Mouse (Mus musculus) embryonic facial prominence, embryonic 10.5 days (tissue): ENCODE data around the gene Hmgcs2. TPM values are rescaled to one million over a fixed set of nuclear protein-coding genes. Genes with fewer than 3 reads are reported as not detected.

Experiments used
- DNase-seq: peaks from one replicate; pipeline ENCODE4 v3.0.0-alpha.2; 2017; ENCODE audit warnings: low spot score
- H3K27ac ChIP-seq: fragments of 300-500 bp; sonication (generic); replicated peaks from 2 replicates; pipeline ENCODE4 v1.5.1; 2016; ENCODE audit warnings: mild to moderate bottlenecking
- H3K27me3 ChIP-seq: fragments of 300-500 bp; sonication (generic); replicated peaks from 2 replicates; pipeline ENCODE4 v1.6.1; 2016; ENCODE audit warnings: low read depth, mild to moderate bottlenecking; ENCODE audit not compliant: poor library complexity, severe bottlenecking
- H3K36me3 ChIP-seq: fragments of 300-500 bp; sonication (generic); replicated peaks from 2 replicates; pipeline ENCODE4 v1.6.1; 2016; ENCODE audit warnings: mild to moderate bottlenecking, moderate library complexity
- H3K4me1 ChIP-seq: fragments of 300-500 bp; sonication (generic); 2 replicates; pipeline ENCODE4 v1.6.1; 2016
- H3K4me3 ChIP-seq: fragments of 300-500 bp; sonication (generic); 2 replicates; pipeline ENCODE4 v1.5.1; 2016; ENCODE audit warnings: mild to moderate bottlenecking, moderate library complexity
- H3K9me3 ChIP-seq: fragments of 300-500 bp; sonication (generic); 2 replicates; pipeline ENCODE4 v1.6.1; 2016; ENCODE audit warnings: mild to moderate bottlenecking
- WGBS: fragments of 180-500 bp; shearing (Covaris S2); methylation state at CpG from one replicate; pipeline ENCODE4 v1.1.7; 2016; 5-methylcytosine and 5-hydroxymethylcytosine counted together
- polyA plus RNA-seq: library from polyadenylated mRNA; unstranded; fragments of >200 nt; fragmentation: Nextera tagmentation; extraction: Ambion mirVana; gene quantifications from 2 replicates; pipeline ENCODE4 v1.2.1, GENCODE M21; 2016

Hmgcs2 gene
- polyA plus RNA-seq, 1 experiment from 2014 or later = 1.6 TPM

DNA sequence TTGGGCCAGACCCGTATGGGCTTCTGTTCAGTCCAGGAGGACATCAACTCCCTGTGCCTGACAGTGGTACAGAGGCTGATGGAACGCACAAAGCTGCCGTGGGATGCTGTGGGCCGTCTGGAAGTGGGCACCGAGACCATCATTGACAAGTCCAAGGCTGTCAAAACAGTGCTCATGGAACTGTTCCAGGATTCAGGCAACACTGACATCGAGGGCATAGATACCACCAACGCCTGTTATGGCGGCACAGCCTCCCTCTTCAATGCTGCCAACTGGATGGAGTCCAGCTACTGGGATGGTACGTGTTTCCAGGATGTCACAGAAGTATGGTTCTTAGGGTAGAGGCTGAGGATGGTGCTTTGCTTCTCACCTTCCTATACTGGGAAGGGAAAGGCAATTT lies 10.8 kb downstream of the Hmgcs2 start:
- WGBS = 91% methylated on average over 9 of the region's 9 CpGs
- Histone ChIP-seq H3K9me3 (no peaks in the 10 kb centered on the region), H3K27me3 (no peaks in the 10 kb centered on the region), H3K36me3 (no peaks in the 10 kb centered on the region), H3K4me3 (no peak overlapping the region), H3K4me1 (no peaks in the 10 kb centered on the region), H3K27ac (no peak overlapping the region)
- DNase-seq = no peak

DNA sequence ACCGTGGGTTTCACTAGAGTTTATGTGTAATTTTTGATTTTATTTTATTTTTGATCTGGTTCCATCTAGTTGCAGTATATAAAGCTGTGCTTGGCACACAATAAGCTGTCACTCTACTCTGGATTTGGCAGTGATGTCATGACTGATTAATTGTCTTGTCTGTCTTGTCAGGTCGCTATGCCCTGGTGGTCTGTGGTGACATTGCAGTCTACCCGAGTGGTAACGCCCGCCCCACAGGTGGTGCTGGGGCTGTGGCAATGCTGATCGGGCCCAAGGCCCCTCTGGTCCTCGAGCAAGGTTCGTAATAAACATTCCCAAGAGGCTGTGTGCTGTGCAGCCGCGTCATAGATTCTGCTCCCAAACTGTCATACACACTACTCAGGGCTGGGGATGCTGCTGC lies 15.7 kb downstream of the Hmgcs2 start:
- Histone ChIP-seq H3K9me3 (no peaks in the 10 kb centered on the region), H3K4me1 (no peaks in the 10 kb centered on the region), H3K27me3 (no peaks in the 10 kb centered on the region), H3K4me3 (no peak overlapping the region), H3K36me3 (no peaks in the 10 kb centered on the region), H3K27ac (no peak overlapping the region)
- no peak for DNase-seq
- 70% methylated on average over 10 of the region's 10 CpGs for WGBS

DNA sequence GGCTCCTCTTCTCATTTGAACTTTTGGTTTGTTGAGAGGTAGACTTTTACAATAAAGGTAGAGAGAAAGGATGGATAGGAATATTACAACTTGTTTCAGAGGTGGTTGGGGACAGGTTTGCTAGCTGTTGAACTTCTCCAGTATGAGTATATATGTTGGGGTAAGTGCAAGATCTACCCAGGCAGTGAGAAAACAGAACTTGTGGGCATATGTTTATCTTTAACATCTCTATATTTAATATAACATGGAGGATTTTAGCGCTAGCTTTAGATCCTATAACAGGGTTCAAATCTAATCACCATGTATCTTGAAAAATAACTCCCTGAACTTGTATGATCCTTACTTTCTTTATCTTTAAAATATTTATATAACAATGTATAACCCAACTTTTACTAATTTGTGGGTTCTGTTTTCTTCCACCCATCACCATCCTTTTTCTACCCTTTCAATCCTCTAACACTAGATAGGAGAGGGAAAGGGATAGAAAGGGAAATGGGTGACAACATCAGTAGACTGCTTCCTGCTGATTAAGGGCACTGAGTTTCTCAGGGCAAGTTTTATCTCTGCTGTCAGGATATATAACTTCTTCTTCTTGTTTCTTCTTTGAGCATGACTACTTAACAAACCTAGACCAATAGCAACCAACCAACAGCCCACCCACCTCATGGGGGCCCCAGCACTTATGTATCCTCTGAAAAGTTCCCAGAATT lies 19.3 kb downstream of the Hmgcs2 start:
- H3K4me3 ChIP-seq = no peak overlapping the region
- H3K27me3 ChIP-seq = no peaks in the 10 kb centered on the region
- 89% methylated on average over 1 of the region's 1 CpGs for WGBS
- peaks cover 3% of the 10 kb centered on the region; the same call in 1 of the 2 replicates for H3K9me3 ChIP-seq
- H3K4me1 ChIP-seq = no peaks in the 10 kb centered on the region
- H3K36me3 ChIP-seq = no peaks in the 10 kb centered on the region
- no peak for DNase-seq
- no peak overlapping the region for H3K27ac ChIP-seq

DNA sequence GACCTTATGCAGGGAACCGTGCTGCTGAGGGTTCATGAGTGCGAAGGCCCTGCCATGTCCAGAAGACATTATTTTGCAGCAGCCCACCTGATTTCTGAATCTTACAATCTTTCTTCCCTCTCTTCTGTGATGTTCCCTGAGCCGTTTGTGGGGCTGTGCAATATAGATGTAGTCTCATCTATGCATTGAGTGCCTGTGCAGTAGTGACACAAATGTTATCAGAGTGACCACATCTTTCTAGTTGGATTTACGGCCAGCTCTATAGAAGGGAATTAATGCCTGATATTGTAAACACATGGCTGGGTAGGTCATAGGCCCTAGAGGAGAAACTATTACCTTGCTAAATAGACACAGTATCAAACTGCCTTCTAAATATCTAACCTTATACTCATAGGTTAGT lies 20.0 kb downstream of the Hmgcs2 start:
- no peak overlapping the region for H3K27ac ChIP-seq
- DNase-seq = no peak
- H3K4me1 ChIP-seq = no peaks in the 10 kb centered on the region
- WGBS = 83% methylated on average over 4 of the region's 4 CpGs
- H3K9me3 ChIP-seq = peaks cover 3% of the 10 kb centered on the region; the same call in 1 of the 2 replicates
- H3K4me3 ChIP-seq = no peak overlapping the region
- no peaks in the 10 kb centered on the region for H3K27me3 ChIP-seq
- H3K36me3 ChIP-seq = no peaks in the 10 kb centered on the region

DNA sequence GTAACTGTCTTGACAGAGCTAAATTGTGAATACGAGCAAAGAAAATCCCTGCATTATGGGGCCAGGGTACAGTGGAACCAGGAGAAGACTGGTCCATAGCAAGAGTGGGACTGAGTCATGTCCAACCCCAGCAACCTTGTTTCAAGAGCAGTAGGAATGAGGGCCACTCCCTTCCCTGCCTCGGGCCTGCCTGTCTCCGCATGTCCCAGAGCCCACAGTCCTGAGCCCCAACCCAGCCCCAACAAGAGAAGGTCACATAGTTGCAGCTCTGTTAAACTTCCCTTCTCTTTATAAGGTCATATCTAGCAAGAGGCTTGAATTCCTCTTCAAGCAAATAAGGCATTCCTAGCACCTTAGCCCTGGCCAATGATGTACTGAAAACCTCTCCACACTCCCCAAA lies 21.5 kb downstream of the Hmgcs2 start:
- Histone ChIP-seq H3K27me3 (no peaks in the 10 kb centered on the region), H3K36me3 (no peaks in the 10 kb centered on the region), H3K4me3 (no peak overlapping the region), H3K4me1 (no peaks in the 10 kb centered on the region), H3K9me3 (peaks cover 3% of the 10 kb centered on the region; the same call in 1 of the 2 replicates), H3K27ac (no peak overlapping the region)
- DNase-seq = no peak
- 92% methylated on average over 3 of the region's 3 CpGs for WGBS

DNA sequence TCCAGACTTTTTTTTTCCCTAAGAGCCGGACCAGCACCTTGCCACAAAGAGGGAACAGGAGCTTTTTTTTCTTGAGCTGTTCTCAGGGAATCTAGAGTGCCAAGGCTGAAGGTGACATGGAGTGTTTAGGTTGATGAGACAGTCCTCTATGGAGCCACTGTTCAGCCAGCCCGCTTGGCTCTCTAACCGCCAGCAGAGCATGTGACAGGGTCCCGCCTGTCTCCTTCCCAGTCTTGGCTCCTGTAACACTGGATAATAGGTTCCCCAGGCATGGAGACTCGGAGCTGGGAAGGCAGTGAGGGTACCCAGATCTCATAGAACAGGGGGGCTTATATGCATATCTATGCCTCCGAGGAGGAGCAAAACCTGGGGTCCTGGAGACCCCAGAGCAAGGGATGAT lies 28.4 kb downstream of the Hmgcs2 start:
- Histone ChIP-seq H3K4me1 (no peaks in the 10 kb centered on the region), H3K27me3 (no peaks in the 10 kb centered on the region), H3K27ac (no peak overlapping the region), H3K4me3 (no peak overlapping the region), H3K9me3 (no peaks in the 10 kb centered on the region), H3K36me3 (peaks cover 18% of the 10 kb centered on the region)
- no peak for DNase-seq
- 86% methylated on average over 6 of the region's 6 CpGs for WGBS

DNA sequence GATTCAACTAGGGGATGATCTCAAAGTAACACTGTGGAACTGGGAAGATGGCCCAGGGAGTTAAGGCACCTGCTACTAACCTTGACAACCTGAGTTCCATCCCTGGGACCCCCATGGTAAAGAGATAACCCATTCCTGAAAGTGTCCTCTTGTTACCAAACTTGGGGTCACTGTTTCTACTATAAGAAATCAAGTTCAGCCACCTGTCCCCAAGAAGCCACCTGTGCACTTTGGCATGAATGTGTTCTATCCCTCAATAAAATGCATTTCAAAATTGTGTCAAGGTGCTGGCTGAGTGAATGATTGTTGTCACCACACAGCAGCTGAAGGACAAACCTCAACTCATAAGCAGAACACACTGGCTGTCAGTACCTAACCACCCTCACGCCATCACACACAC lies 30.2 kb downstream of the Hmgcs2 start:
- Histone ChIP-seq H3K9me3 (no peaks in the 10 kb centered on the region), H3K4me3 (no peak overlapping the region)
- WGBS = 92% methylated on average over 1 of the region's 1 CpGs

DNA sequence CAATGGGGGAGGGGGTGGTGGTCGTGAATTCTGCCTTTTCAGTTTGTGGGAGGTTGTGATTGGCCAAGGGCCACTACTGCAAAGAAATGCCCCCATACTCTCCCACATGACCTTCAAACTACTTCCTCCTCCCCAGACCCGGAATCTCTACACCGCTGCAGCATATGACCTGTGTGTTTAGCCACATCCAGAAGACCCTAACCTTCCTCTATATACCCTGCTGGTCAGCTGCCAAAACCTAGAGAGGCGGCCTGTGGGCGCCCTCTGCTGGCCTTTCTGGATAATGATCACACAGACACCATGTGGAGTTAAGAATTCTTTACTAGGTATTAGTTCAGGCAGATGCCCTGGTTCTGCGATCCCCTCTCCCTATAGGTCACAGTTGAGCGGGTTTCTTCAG lies 32.6 kb downstream of the Hmgcs2 start:
- no peak overlapping the region for H3K27ac ChIP-seq
- 35% methylated on average over 7 of the region's 7 CpGs for WGBS
- H3K27me3 ChIP-seq = no peaks in the 10 kb centered on the region
- peaks cover 8% of the 10 kb centered on the region; the same call in 1 of the 2 replicates for H3K4me1 ChIP-seq
- H3K9me3 ChIP-seq = no peaks in the 10 kb centered on the region
- DNase-seq = peak; percentile 78
- H3K4me3 ChIP-seq = no peak overlapping the region
- H3K36me3 ChIP-seq = peaks cover 59% of the 10 kb centered on the region

More for the DNA sequence above, 30.2 kb downstream of the Hmgcs2 start:
- Histone ChIP-seq H3K27ac (no peak overlapping the region), H3K27me3 (no peaks in the 10 kb centered on the region), H3K4me1 (no peaks in the 10 kb centered on the region), H3K36me3 (peaks cover 37% of the 10 kb centered on the region)
- DNase-seq = no peak

DNA sequence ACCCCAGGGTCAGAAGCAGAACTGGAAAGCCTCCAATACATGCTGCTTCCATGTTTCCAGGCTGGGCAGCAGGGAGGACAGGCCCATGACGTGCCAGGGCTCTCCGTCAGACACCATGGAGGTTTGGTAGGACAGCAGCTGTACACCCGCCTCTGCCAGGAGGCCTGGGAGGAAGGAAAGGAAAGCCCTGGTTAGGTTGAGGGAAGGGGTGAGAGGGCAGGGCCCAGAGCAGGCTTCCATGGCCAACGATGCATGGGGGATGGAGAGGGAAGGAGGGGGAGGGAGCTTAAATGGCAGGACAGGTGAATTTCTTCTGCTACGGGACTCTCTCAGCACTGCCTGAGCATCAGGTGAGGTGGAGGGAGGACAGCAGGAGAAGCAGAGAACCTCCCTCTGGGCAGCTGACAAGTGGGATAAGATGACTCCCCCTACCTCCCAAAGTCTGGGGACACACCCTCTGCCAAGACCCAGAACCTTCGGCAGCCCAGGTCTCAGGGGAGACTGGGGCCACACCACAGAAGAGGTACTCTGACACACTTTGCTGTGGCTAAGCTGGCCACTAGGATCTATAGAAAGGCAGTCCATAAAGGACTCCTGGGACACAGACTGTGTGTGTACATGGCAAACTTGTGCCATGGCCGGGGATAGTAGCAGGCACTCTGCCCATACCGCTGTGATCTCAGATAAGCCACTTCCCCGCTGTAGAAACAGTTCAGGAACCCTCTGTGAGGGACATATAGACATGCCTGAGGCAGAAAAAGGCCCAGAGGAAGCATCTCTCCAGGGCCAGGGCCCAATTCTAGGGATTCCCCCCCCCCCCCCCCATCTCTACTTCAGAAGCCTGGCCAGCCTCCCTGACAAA lies 33.3 kb downstream of the Hmgcs2 start:
- H3K4me1 ChIP-seq = peaks cover 10% of the 10 kb centered on the region
- no peaks in the 10 kb centered on the region for H3K9me3 ChIP-seq
- no peaks in the 10 kb centered on the region for H3K27me3 ChIP-seq
- peaks cover 65% of the 10 kb centered on the region for H3K36me3 ChIP-seq
- no peak overlapping the region for H3K27ac ChIP-seq
- WGBS = 77% methylated on average over 9 of the region's 9 CpGs
- no peak for DNase-seq
- H3K4me3 ChIP-seq = no peak overlapping the region

DNA sequence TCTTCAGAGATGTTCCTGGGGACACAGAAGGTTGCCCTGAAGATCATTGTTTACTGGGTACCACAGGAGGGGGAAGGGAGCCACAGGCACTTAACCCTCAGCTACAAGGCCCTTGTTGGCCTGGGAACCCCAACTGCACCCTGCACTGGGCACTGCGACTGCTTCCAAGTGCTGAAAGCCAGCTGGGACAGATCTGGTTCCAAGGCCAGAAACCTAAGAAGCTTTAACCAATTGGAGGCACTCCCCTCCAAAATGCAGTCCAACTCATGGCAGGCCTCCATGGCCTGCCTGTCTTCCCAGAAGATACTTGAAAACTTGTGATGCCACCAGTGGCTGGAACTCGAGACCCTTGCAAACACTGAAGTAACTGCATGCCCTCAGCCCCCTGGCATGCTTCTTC lies 34.9 kb downstream of the Hmgcs2 start:
- H3K27ac ChIP-seq = no peak overlapping the region
- peaks cover 82% of the 10 kb centered on the region for H3K36me3 ChIP-seq
- H3K9me3 ChIP-seq = no peaks in the 10 kb centered on the region
- 85% methylated on average over 2 of the region's 2 CpGs for WGBS
- H3K4me3 ChIP-seq = no peak overlapping the region
- peaks cover 24% of the 10 kb centered on the region for H3K4me1 ChIP-seq
- H3K27me3 ChIP-seq = no peaks in the 10 kb centered on the region
- no peak for DNase-seq

DNA sequence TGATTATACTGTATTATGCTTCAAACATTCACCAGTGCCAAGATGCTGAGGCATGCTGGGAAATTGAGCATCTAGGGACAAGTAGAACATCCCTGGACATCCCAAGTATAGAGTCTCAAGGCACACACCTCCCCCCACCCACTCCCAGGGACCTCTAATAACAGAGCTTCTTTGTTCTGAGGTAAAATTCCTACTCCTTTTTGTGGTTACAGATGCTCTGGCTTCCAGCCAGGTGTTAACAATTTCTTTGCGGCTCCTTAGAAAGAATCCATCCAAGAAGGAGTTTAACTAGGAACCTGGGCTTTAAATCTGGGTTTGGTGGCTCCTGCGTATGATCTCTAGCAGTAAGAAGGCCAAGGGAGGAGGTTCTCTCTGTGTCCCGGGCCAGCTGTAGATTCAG lies 36.9 kb downstream of the Hmgcs2 start:
- DNase-seq = peak; percentile 21
- peaks cover 91% of the 10 kb centered on the region for H3K36me3 ChIP-seq
- H3K4me1 ChIP-seq = peaks cover 25% of the 10 kb centered on the region
- no peaks in the 10 kb centered on the region for H3K27me3 ChIP-seq
- peak overlapping the region; percentile 35; the same call in 1 of the 2 replicates for H3K27ac ChIP-seq
- H3K4me3 ChIP-seq = no peak overlapping the region
- H3K9me3 ChIP-seq = no peaks in the 10 kb centered on the region
- 67% methylated on average over 3 of the region's 3 CpGs for WGBS

DNA sequence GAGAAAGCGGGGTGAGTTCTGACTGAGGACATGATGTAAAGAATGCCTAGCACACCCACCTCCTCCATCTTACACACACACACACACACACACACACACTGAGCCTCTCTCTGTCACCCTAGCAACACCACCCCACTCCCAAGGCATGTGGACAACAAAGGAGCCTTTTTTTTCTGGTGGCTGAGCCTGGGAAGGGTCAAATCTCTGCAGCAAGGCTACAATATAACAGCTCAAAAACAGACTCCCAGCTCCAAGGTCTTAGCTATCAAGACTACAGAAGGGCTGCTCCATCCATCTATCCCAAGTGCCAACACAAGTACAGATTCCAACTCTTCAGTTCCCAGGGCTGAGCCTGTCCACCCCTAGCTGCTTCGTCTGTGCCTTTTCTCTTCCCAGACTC lies 39.0 kb downstream of the Hmgcs2 start:
- peaks cover 93% of the 10 kb centered on the region for H3K36me3 ChIP-seq
- H3K4me1 ChIP-seq = peaks cover 28% of the 10 kb centered on the region
- 73% methylated on average over 2 of the region's 2 CpGs for WGBS
- H3K9me3 ChIP-seq = no peaks in the 10 kb centered on the region
- H3K27ac ChIP-seq = peak overlapping the region; percentile 67
- peak; percentile 35 for DNase-seq
- no peak overlapping the region for H3K4me3 ChIP-seq
- H3K27me3 ChIP-seq = no peaks in the 10 kb centered on the region

DNA sequence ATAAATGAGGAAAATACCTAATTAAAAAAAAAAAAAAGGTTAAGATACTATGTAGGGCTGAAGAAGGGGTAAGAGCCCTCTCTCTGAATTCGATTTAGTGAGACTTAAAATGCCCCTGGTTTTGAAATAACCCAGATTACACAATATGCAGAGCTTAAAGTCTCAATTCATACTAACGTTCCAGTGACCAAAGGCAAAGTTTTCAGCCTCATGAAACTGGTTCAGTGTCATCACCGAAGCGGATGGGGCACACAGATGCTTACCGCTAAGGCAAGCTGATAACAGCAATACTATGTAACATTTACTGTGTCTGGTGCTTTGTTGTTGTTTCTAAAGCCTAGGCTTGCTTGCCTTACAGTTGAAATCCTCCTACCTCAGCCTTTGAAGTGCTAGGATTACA lies 42.0 kb downstream of the Hmgcs2 start:
- H3K36me3 ChIP-seq = peaks cover 95% of the 10 kb centered on the region
- no peaks in the 10 kb centered on the region for H3K27me3 ChIP-seq
- DNase-seq = no peak
- no peak overlapping the region for H3K27ac ChIP-seq
- WGBS = 95% methylated on average over 5 of the region's 5 CpGs
- no peaks in the 10 kb centered on the region for H3K9me3 ChIP-seq
- peaks cover 30% of the 10 kb centered on the region for H3K4me1 ChIP-seq
- H3K4me3 ChIP-seq = no peak overlapping the region
